In genomic region chr7:74025007-74025406, GRCm38 (mm10) we compare ENCODE assay signal across 9 mouse cellular contexts. TPM values are rescaled to one million over a fixed set of nuclear protein-coding genes. Genes with fewer than 3 reads are reported as not detected.
A peak's percentile ranks its signal among the peaks of the same experiment; 100 is the strongest.
DNase-seq lines count a peak whose midpoint lies in the region; ATAC-seq and TF ChIP-seq lines count a peak whose summit lies in the region.
"Had no signal": no experiment of that assay in that cellular context is flagged by ENCODE, and none has a peak within 500 bp of the region (broad histone marks: within the 10 kb centered on the region; RNA-seq: fewer than 3 reads in every experiment).

No protein-coding gene starts in this region.

- no peak overlapping the region for H3K4me3 ChIP-seq in gastrocnemius, adult 2 months
- H3K4me3 ChIP-seq in cortical plate, adult 2 months (ENCODE audit: insufficient read depth, low read length) = no peak overlapping the region
- no peak overlapping the region for H3K4me3 ChIP-seq in left cerebral cortex, adult 2 months
- H3K4me3 ChIP-seq in midbrain, postnatal 0 days (ENCODE audit: low read depth, low read length) = no peak overlapping the region
- no peak overlapping the region for H3K4me3 ChIP-seq in thymus, adult 2 months (ENCODE audit: control insufficient read depth, insufficient read depth, low read length)
- H3K4me3 ChIP-seq: liver, embryonic 13.5 days had no signal

- no peak overlapping the region for H3K27ac ChIP-seq in gastrocnemius, adult 2 months
- H3K27ac ChIP-seq in cortical plate, adult 2 months (ENCODE audit: insufficient read depth, low read length) = no peak overlapping the region
- no peak overlapping the region for H3K27ac ChIP-seq in left cerebral cortex, adult 2 months
- no peak overlapping the region for H3K27ac ChIP-seq in midbrain, postnatal 0 days (ENCODE audit: low read depth, low read length)
- no peak overlapping the region for H3K27ac ChIP-seq in thymus, adult 2 months (ENCODE audit: control insufficient read depth, insufficient read depth, low read length)
- H3K27ac ChIP-seq: liver, embryonic 13.5 days had no signal

- H3K36me3 ChIP-seq in midbrain, postnatal 0 days (ENCODE audit: insufficient read depth, low read length) = no peaks in the 10 kb centered on the region
- H3K36me3 ChIP-seq in thymus, adult 2 months (ENCODE audit: control insufficient read depth, insufficient read depth, low read length) = no peaks in the 10 kb centered on the region
- H3K36me3 ChIP-seq: liver, embryonic 13.5 days had no signal

- H3K27me3 ChIP-seq in midbrain, postnatal 0 days (ENCODE audit: insufficient read depth, low read length) = no peaks in the 10 kb centered on the region
- no peaks in the 10 kb centered on the region for H3K27me3 ChIP-seq in thymus, adult 2 months (ENCODE audit: control insufficient read depth, insufficient read depth, low read length)
- H3K27me3 ChIP-seq: liver, embryonic 13.5 days had no signal

- no peaks in the 10 kb centered on the region for H3K9me3 ChIP-seq in midbrain, postnatal 0 days (ENCODE audit: low read length)
- H3K9me3 ChIP-seq: liver, embryonic 13.5 days had no signal

- no peak for ATAC-seq in midbrain, postnatal 0 days (ENCODE audit: low FRiP score)

- no peak overlapping the region for H3K9ac ChIP-seq in midbrain, postnatal 0 days (replicated peaks; ENCODE audit: low read length, poor library complexity, severe bottlenecking)
- H3K9ac ChIP-seq: liver, embryonic 13.5 days had no signal

- TF ChIP-seq POLR2A in cortical plate, adult 2 months (IDR thresholded peaks at IDR 0.05; ENCODE audit: extremely low read depth, insufficient read depth, low read length) = no peak
- TF ChIP-seq POLR2A in thymus, adult 2 months (IDR thresholded peaks at IDR 0.05; ENCODE audit: control insufficient read depth, extremely low read depth, insufficient read depth, low read length, poor library complexity) = no peak

- intact Hi-C loops in gastrocnemius, adult 2 months (cut with DNase I) = loop anchor here (2.0 kb wide), 1 partner anchor 332 kb away; no protein-coding TSS in a partner anchor
- intact Hi-C loops in left cerebral cortex, adult 2 months (cut with DNase I) = loop anchor here (2.0 to 5.0 kb wide), 3 partner anchors 82 to 330 kb away; no protein-coding TSS in a partner anchor

- DNase-seq in gastrocnemius, adult 2 months = peak; percentile 56
- no peak for DNase-seq in gastrocnemius, adult 8-10 months (ENCODE audit: low spot score in 2 of 2)
- DNase-seq in T-cell, adult 2 months (ENCODE audit: low spot score) = peak; percentile 15
- peak; percentile 76 for DNase-seq in heart, postnatal 4 days
- DNase-seq in left cerebral cortex, adult 2 months (ENCODE audit: extremely low spot score in 1 of 2, low spot score in 2 of 2) = peak; percentile 43 to 53
- DNase-seq in midbrain, postnatal 0 days (ENCODE audit: low spot score) = peak; percentile 83
- peak; percentile 55 for DNase-seq in thymus, adult 2 months
- DNase-seq: liver, embryonic 13.5 days had no signal

- no peaks in the 10 kb centered on the region for H3K4me1 ChIP-seq in cortical plate, adult 2 months (ENCODE audit: control insufficient read depth, insufficient read depth, low read length)
- no peaks in the 10 kb centered on the region for H3K4me1 ChIP-seq in midbrain, postnatal 0 days (ENCODE audit: insufficient read depth, low read length)
- no peaks in the 10 kb centered on the region for H3K4me1 ChIP-seq in thymus, adult 2 months (replicated peaks; ENCODE audit: control insufficient read depth, insufficient read depth, low read length)
- H3K4me1 ChIP-seq: liver, embryonic 13.5 days had no signal

- 10% methylated on average over 5 of the region's 5 CpGs for WGBS in midbrain, postnatal 0 days
- WGBS in thymus, adult 2 months = 26% methylated on average over 5 of the region's 5 CpGs

- peak; percentile 67 for TF ChIP-seq CTCF in gastrocnemius, adult 2 months (IDR thresholded peaks at IDR 0.05)
- TF ChIP-seq CTCF in cortical plate, adult 2 months (IDR thresholded peaks at IDR 0.05; ENCODE audit: extremely low read depth, insufficient read depth, low read length) = peak; percentile 60
- TF ChIP-seq CTCF in left cerebral cortex, adult 2 months (IDR thresholded peaks at IDR 0.05) = peak; percentile 66
- peak; percentile 97 for TF ChIP-seq CTCF in midbrain, postnatal 0 days (IDR thresholded peaks at IDR 0.05)
- TF ChIP-seq CTCF in thymus, adult 2 months (IDR thresholded peaks at IDR 0.05; ENCODE audit: borderline replicate concordance, control insufficient read depth, extremely low read depth, insufficient read depth, low read length, poor library complexity) = peak; percentile 48; the same call in 1 of the 2 replicates

- no peak overlapping the region for H3K4me2 ChIP-seq in midbrain, postnatal 0 days (ENCODE audit: low read depth, low read length, poor library complexity, severe bottlenecking)
- H3K4me2 ChIP-seq: liver, embryonic 13.5 days had no signal

RNA-seq across cellular contexts. Expression of gene St8sia2, which starts 11.5 kb away (rescaled TPM):
- total RNA-seq in gastrocnemius, adult 2 months (2021) = under 1 TPM; 0.33 to 0.42 TPM
- total RNA-seq in gastrocnemius, adult 8-10 months (2022) = under 1 TPM; 0.05 to 0.48 (median 0.19) TPM
- polyA plus RNA-seq in cortical plate, adult 2 months (2012; rRNA removed) = 0.91 and 1.7 TPM in 2 replicates
- 1 to 10 TPM; 1.5 to 2.8 TPM for total RNA-seq in heart, postnatal 4 days (2021)
- 1 to 10 TPM; 1.5 to 2.2 TPM for total RNA-seq in left cerebral cortex, adult 2 months (2021)
- 75.1 and 100 TPM in 2 replicates for total RNA-seq in midbrain, postnatal 0 days (2014; rRNA removed)
- 81.1 and 88.1 TPM in 2 replicates for polyA plus RNA-seq in midbrain, postnatal 0 days (2015; fragmentation: Nextera tagmentation; extraction: Ambion mirVana)
- 0.47 and 0.64 TPM in 2 replicates for polyA plus RNA-seq in thymus, adult 2 months (2012; rRNA removed)

Comparison
In these comparisons a context has a peak if more than half of its experiments do, and no peak if none do; other contexts are left out.
1. DNase-seq: peak in gastrocnemius, adult 2 months (single experiment), T-cell, adult 2 months (single experiment), heart, postnatal 4 days (single experiment), left cerebral cortex, adult 2 months (2 of 2), midbrain, postnatal 0 days (single experiment) and thymus, adult 2 months (single experiment); none in gastrocnemius, adult 8-10 months (0 of 2).
2. RNA of gene St8sia2, which starts 11.5 kb away (total RNA-seq): 75.1 to 100 TPM in midbrain, postnatal 0 days; 1.5 to 2.8 TPM in heart, postnatal 4 days, 1.5 to 2.2 TPM in left cerebral cortex, adult 2 months, 0.33 to 0.42 TPM in gastrocnemius, adult 2 months and 0.05 to 0.48 TPM in gastrocnemius, adult 8-10 months; every median in the first group is over 10 times any median in the second.
3. Peak in every context shown above with its lines, with median percentiles within 50 percentile points of each other: CTCF ChIP-seq.